Mouse (Mus musculus) embryonic fibroblast, embryonic 13.5 days (primary cell): Measurements from ENCODE around the gene Gfm2. TPM values are rescaled to one million over a fixed set of nuclear protein-coding genes. Genes with fewer than 3 reads are reported as not detected.

Experiments used
- H3K27ac ChIP-seq: 2 replicates; pipeline ENCODE4 v1.5.1; 2012; ENCODE audit warnings: low read length, control low read depth, inconsistent platforms; ENCODE audit not compliant: insufficient read depth
- H3K4me1 ChIP-seq: 2 replicates; pipeline ENCODE4 v1.6.1; 2011; ENCODE audit warnings: low read length; ENCODE audit not compliant: control insufficient read depth, insufficient read depth
- H3K4me3 ChIP-seq: 2 replicates; pipeline ENCODE4 v1.5.1; 2011; ENCODE audit warnings: mild to moderate bottlenecking, control low read depth, low read length; ENCODE audit not compliant: insufficient read depth
- CTCF ChIP-seq: IDR thresholded peaks from 2 replicates; pipeline ENCODE4 v1.5.1; 2011; ENCODE audit warnings: mild to moderate bottlenecking, control low read depth, low read length, moderate library complexity, borderline replicate concordance; ENCODE audit not compliant: insufficient read depth
- POLR2A ChIP-seq: IDR thresholded peaks from 2 replicates; pipeline ENCODE4 v1.6.1; 2011; ENCODE audit warnings: low read depth, mild to moderate bottlenecking, control low read depth, low read length, moderate library complexity
- polyA plus RNA-seq: library from polyadenylated mRNA; stranded (reverse); fragments of >200 nt; gene quantifications from 2 replicates; pipeline ENCODE4 v1.2.4, GENCODE M21; 2011; ENCODE audit warnings: low read depth; ENCODE audit not compliant: missing spikeins, insufficient read length

Gene Gfm2
- polyA plus RNA-seq, 1 experiment = 23.9 TPM

DNA sequence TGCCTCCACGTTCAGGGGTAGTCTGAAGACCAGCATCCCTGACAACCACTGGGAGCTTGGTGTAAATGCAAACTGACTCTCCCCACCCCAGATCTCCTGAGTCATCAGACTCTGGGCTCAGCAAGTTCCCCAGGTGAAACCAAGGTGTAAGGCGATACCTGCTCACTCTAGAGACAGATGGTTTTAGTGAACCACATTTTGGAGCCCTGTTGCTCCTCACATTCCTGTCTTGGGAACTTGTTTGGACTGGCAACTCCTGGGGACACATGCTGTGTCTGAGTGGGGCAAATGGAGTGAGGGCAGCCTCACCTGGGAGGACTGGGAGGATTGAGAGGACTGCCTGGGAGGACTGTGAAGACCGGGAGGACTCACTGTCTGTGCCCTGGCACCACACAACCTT lies 90.1 kb downstream of the Gfm2 start:
- Histone ChIP-seq H3K4me1 (no peaks in the 10 kb centered on the region), H3K27ac (no peak overlapping the region), H3K4me3 (no peak overlapping the region)
- no peak for TF ChIP-seq CTCF
- TF ChIP-seq POLR2A = no peak

DNA sequence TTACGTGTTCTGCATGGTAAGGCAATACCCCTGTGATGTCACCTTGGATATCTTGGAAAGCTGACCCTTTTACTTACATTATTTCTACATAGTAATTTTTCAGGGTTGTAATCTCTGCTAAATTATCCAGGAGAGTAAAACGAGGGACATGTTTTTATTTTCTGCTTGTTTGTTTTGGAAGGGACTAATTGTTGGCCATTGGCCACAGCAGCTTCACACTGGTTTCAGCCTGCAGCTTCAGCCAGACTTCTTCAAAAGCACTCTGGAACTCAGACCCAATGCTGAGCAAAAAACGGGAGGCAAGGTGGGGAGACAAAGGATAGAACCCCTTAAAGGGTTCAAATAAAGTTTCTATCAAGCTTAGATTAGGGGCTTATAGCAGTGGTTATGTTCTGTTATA lies 92.4 kb downstream of the Gfm2 start:
- Histone ChIP-seq H3K4me3 (no peak overlapping the region), H3K4me1 (no peaks in the 10 kb centered on the region), H3K27ac (no peak overlapping the region)
- TF ChIP-seq CTCF (no peak), POLR2A (no peak)

Other genes with a start within 250 kb of the Gfm2 start
- gene Gcnt4, start 213.2 kb upstream of the Gfm2 start, polyA plus RNA-seq = 24.5 and 41.1 TPM in 2 replicates
- not detected in 2 replicates for gene 1700029F12Rik, start 103.6 kb upstream of the Gfm2 start, polyA plus RNA-seq
- gene Fam169a, start 70.7 kb upstream of the Gfm2 start, polyA plus RNA-seq = not detected in 2 replicates
- 83.5 and 95.6 TPM in 2 replicates for gene Gm6169, start 38.7 kb upstream of the Gfm2 start, polyA plus RNA-seq
- 291 and 298 TPM in 2 replicates for gene Nsa2, start within 50 bp of the Gfm2 start, polyA plus RNA-seq
- gene Hexb, start 60.4 kb downstream of the Gfm2 start, polyA plus RNA-seq = 68.2 and 81.3 TPM in 2 replicates
- gene Enc1, start 103.2 kb downstream of the Gfm2 start, polyA plus RNA-seq = 58.2 and 59.1 TPM in 2 replicates